ENCODE assay signal across 13 mouse cellular contexts in genomic region chr8:94485288-94485687, GRCm38 (mm10). TPM values are rescaled to one million over a fixed set of nuclear protein-coding genes. Genes with fewer than 3 reads are reported as not detected.
DNase-seq lines count a peak whose midpoint lies in the region; ATAC-seq and TF ChIP-seq lines count a peak whose summit lies in the region.
"Had no signal": no experiment of that assay in that cellular context is flagged by ENCODE, and none has a peak within 500 bp of the region (broad histone marks: within the 10 kb centered on the region; RNA-seq: fewer than 3 reads in every experiment).

No protein-coding gene starts in this region.

- TF ChIP-seq POLR2A in kidney, adult 2 months (IDR thresholded peaks at IDR 0.05; ENCODE audit: low read depth, low read length): no peak

- no peaks in the 10 kb centered on the region for H3K4me1 ChIP-seq in kidney, adult 2 months (ENCODE audit: control insufficient read depth, insufficient read depth, low read length)
- H3K4me1 ChIP-seq: embryonic facial prominence, embryonic 10.5 days; heart, embryonic 15.5 days; hindbrain, embryonic 15.5 days; limb, embryonic 13.5 days had no signal

- no peak overlapping the region for H3K27ac ChIP-seq in kidney, adult 2 months (ENCODE audit: insufficient read depth, low read depth, low read length)
- H3K27ac ChIP-seq: embryonic facial prominence, embryonic 10.5 days; heart, embryonic 15.5 days; hindbrain, embryonic 15.5 days; limb, embryonic 13.5 days had no signal

- no peak for ATAC-seq in megakaryocyte progenitor cell, adult 5-6 weeks (replicated peaks; ENCODE audit: poor library complexity)

- H3K27me3 ChIP-seq in kidney, adult 2 months (replicated peaks; ENCODE audit: control insufficient read depth, insufficient read depth, low read length): no peaks in the 10 kb centered on the region

- H3K4me3 ChIP-seq in kidney, adult 2 months (ENCODE audit: insufficient read depth, low read depth, low read length): no peak overlapping the region
- H3K4me3 ChIP-seq: embryonic facial prominence, embryonic 10.5 days; heart, embryonic 15.5 days; hindbrain, embryonic 15.5 days; limb, embryonic 13.5 days had no signal

- no peak for TF ChIP-seq CTCF in kidney, adult 2 months (conservative IDR thresholded peaks at IDR 0.05; ENCODE audit: insufficient read depth, insufficient read length, low read depth, low read length)

- H3K36me3 ChIP-seq in kidney, adult 2 months (ENCODE audit: control insufficient read depth, insufficient read depth, low read length): no peaks in the 10 kb centered on the region
- H3K36me3 ChIP-seq: embryonic facial prominence, embryonic 10.5 days; heart, embryonic 15.5 days; hindbrain, embryonic 15.5 days; limb, embryonic 13.5 days had no signal

- DNase-seq in adrenal gland, adult 2 months: peak; percentile 18
- no peak for DNase-seq in adrenal gland, adult 18-20 months (ENCODE audit: low spot score in 2 of 2)
- DNase-seq in kidney, adult 2 months: peak; percentile 43
- no peak for DNase-seq in kidney, postnatal 4 days
- DNase-seq in CD4-positive, CD25-positive, alpha-beta regulatory T cell, adult 2 months (ENCODE audit: low read depth, low spot score): peak; percentile 30
- DNase-seq in induced T-regulatory cell, adult 2 months (ENCODE audit: low read depth): peak; percentile 65
- no peak for DNase-seq in right cerebral cortex, postnatal 36 days (ENCODE audit: low spot score in 2 of 2)

- 53% methylated on average over 3 of the region's 3 CpGs for WGBS in kidney, adult 2 months

RNA-seq across cellular contexts. Expression of gene Cpne2, which starts 47.5 kb away (rescaled TPM):
- 10 to 100 TPM; 17.2 to 26.0 TPM for total RNA-seq in adrenal gland, adult 2 months (2021)
- 82.7 and 87.2 TPM in 2 replicates for polyA plus RNA-seq in adrenal gland, adult 2 months (2012; rRNA removed)
- 10 to 100 TPM; 14.7 to 18.5 TPM for total RNA-seq in adrenal gland, adult 18-20 months (2021)
- 28.9 and 31.5 TPM in 2 replicates for polyA plus RNA-seq in kidney, adult 2 months (2012; rRNA removed)
- total RNA-seq in megakaryocyte progenitor cell, adult 5-6 weeks (2015): 98.4 and 104 TPM in 2 replicates
- 54.1 and 64.9 TPM in 2 replicates for total RNA-seq in megakaryocyte progenitor cell, adult 5-6 weeks (2017)

RNA-seq across cellular contexts. Expression of gene Nlrc5, which starts 51.1 kb away (rescaled TPM):
- 1 to 10 TPM; 5.2 to 7.9 TPM for total RNA-seq in adrenal gland, adult 2 months (2021)
- 6.2 and 7.5 TPM in 2 replicates for polyA plus RNA-seq in adrenal gland, adult 2 months (2012; rRNA removed)
- total RNA-seq in adrenal gland, adult 18-20 months (2021): 10 to 100 TPM in 1 of 2 experiments, 1 to 10 TPM in 1; 7.1 to 23.7 TPM
- polyA plus RNA-seq in kidney, adult 2 months (2012; rRNA removed): 4.0 and 6.6 TPM in 2 replicates
- total RNA-seq in megakaryocyte progenitor cell, adult 5-6 weeks (2015): 22.5 and 24.1 TPM in 2 replicates
- total RNA-seq in megakaryocyte progenitor cell, adult 5-6 weeks (2017): 17.7 and 27.9 TPM in 2 replicates
- polyA plus RNA-seq: embryonic facial prominence, embryonic 10.5 days; midbrain, embryonic 11.5 days had no signal

Comparison
In these comparisons a context has a peak if more than half of its experiments do, and no peak if none do; other contexts are left out.
1. DNase-seq: peak in adrenal gland, adult 2 months (single experiment), kidney, adult 2 months (single experiment), CD4-positive, CD25-positive, alpha-beta regulatory T cell, adult 2 months (single experiment) and induced T-regulatory cell, adult 2 months (single experiment); none in adrenal gland, adult 18-20 months (0 of 2), kidney, postnatal 4 days (0 of 2) and right cerebral cortex, postnatal 36 days (0 of 2).